Mouse (Mus musculus) heart, adult 2 months (tissue): ENCODE measurements at regions not wholly inside any gene's neighbourhood (a gene's known extent, or its start where the extent isn't known, plus 50 kb on each side); places are given as distances from the start of the nearest gene placed in this dataset.

Source experiments
- DNase-seq, 2 experiments: peaks; one replicate each; pipeline ENCODE4 v3.0.0; 2021
- H3K27ac ChIP-seq: fragments of 200-600 bp; 2 replicates; pipeline ENCODE4 v1.8.1; 2022
- H3K27me3 ChIP-seq: fragments of 200-500 bp; 2 replicates; pipeline ENCODE4 v1.6.1; 2012; ENCODE audit warnings: mild to moderate bottlenecking, low read length, inconsistent platforms, mixed read lengths; ENCODE audit not compliant: control insufficient read depth, insufficient read depth
- H3K36me3 ChIP-seq: fragments of 200-500 bp; 2 replicates; pipeline ENCODE4 v1.6.1; 2012; ENCODE audit warnings: low read length, inconsistent platforms; ENCODE audit not compliant: control insufficient read depth, insufficient read depth
- H3K4me1 ChIP-seq: fragments of 200-500 bp; 2 replicates; pipeline ENCODE4 v1.6.1; 2011; ENCODE audit warnings: low read length; ENCODE audit not compliant: control insufficient read depth, insufficient read depth
- H3K4me3 ChIP-seq: fragments of 200-600 bp; 2 replicates; pipeline ENCODE4 v1.8.1; 2022
- H3K79me2 ChIP-seq: fragments of 200-500 bp; replicated peaks from 2 replicates; pipeline ENCODE4 v1.6.1; 2012; ENCODE audit warnings: mild to moderate bottlenecking, inconsistent platforms, low read length, moderate library complexity, mixed read lengths; ENCODE audit not compliant: control insufficient read depth, insufficient read depth
- H3K9ac ChIP-seq: fragments of 200-500 bp; 2 replicates; pipeline ENCODE4 v1.6.1; 2012; ENCODE audit warnings: low read depth, mild to moderate bottlenecking, control low read depth, inconsistent platforms, low read length, mixed read lengths
- CTCF ChIP-seq: fragments of 200-600 bp; IDR thresholded peaks from 2 replicates; pipeline ENCODE4 v1.8.1; 2022; ENCODE audit warnings: antibody characterized with exemption, mild to moderate bottlenecking, moderate library complexity
- EP300 ChIP-seq: fragments of 200-500 bp; IDR thresholded peaks from 2 replicates; pipeline ENCODE4 v1.6.1; 2011; ENCODE audit warnings: low read depth, low read length, control low read depth; ENCODE audit not compliant: insufficient read depth
- POLR2A ChIP-seq: fragments of 200-500 bp; IDR thresholded peaks from 2 replicates; pipeline ENCODE4 v1.6.1; 2011; ENCODE audit warnings: mild to moderate bottlenecking, low read depth, low read length, control low read depth; ENCODE audit not compliant: insufficient read depth
- WGBS: fragments of 180-500 bp; shearing (Covaris S2); methylation state at CpG from one replicate; pipeline ENCODE4 v1.1.7; 2018; 5-methylcytosine and 5-hydroxymethylcytosine counted together
- intact Hi-C: fragments of 180-260 bp; cut with DNase I; formaldehyde crosslinking; loops from one replicate; pipeline ENCODE4 v1.15.1; 2025

- no peak overlapping the region for H3K27ac ChIP-seq
- no peak overlapping the region for H3K9ac ChIP-seq
- H3K36me3 ChIP-seq: no peaks in the 10 kb centered on the region
- H3K4me1 ChIP-seq: no peaks in the 10 kb centered on the region
- H3K4me3 ChIP-seq: no peak overlapping the region
- 79% methylated on average over 15 of the region's 15 CpGs for WGBS
- TF ChIP-seq EP300 (no peak), POLR2A (no peak), CTCF (no peak)
- intact Hi-C loops: no loop called here
- H3K27me3 ChIP-seq: no peaks in the 10 kb centered on the region
- no peaks in the 10 kb centered on the region for H3K79me2 ChIP-seq
- no peak for DNase-seq
Observed at GRCm38 (mm10) chr2:161390954-161391690, 282.2 kb upstream of the Chd6 start.

- no peak for DNase-seq
- intact Hi-C loops: no loop called here
Observed at GRCm38 (mm10) chr2:161389318-161389835, 280.5 kb upstream of the Chd6 start.

DNA sequence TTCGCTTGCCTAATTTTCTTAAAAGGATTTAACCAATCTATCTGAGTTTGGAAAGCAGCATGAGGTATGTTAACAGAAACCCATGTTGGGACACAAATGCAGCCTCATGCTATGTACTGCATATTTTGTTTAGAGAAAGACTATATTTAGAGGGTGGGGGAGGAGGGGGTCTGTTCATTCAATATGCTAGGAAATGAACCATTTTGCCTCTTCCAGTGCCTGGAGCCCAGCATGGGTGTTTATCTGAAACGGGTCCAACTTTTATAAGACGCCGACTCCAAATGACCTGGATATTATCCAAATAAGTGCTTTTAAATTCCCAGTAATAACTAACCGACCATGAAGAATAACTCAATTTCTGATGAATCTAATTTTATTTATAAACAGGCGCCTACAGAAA is 278.2 kb upstream of the Chd6 start:
- TF ChIP-seq CTCF (no peak), POLR2A (no peak), EP300 (no peak)

More at GRCm38 (mm10) chr2:161389318-161389835, 280.5 kb upstream of the Chd6 start:
- TF ChIP-seq CTCF: no peak
- no peak for TF ChIP-seq POLR2A
- no peak for TF ChIP-seq EP300
- no peaks in the 10 kb centered on the region for H3K36me3 ChIP-seq
- no peaks in the 10 kb centered on the region for H3K4me1 ChIP-seq
- H3K4me3 ChIP-seq: no peak overlapping the region
- H3K79me2 ChIP-seq: no peaks in the 10 kb centered on the region
- H3K9ac ChIP-seq: no peak overlapping the region
- no peaks in the 10 kb centered on the region for H3K27me3 ChIP-seq
- H3K27ac ChIP-seq: no peak overlapping the region
- 64% methylated on average over 5 of the region's 5 CpGs for WGBS

GRCm38 (mm10) chr2:161382411-161382810 is 273.5 kb upstream of the Chd6 start:
- H3K79me2 ChIP-seq: no peaks in the 10 kb centered on the region
- WGBS: 66% methylated on average over 3 of the region's 3 CpGs
- H3K27ac ChIP-seq: no peak overlapping the region
- DNase-seq: no peak
- TF ChIP-seq POLR2A (no peak), EP300 (no peak), CTCF (no peak)
- H3K9ac ChIP-seq: no peak overlapping the region
- no peaks in the 10 kb centered on the region for H3K27me3 ChIP-seq
- intact Hi-C loops: no loop called here
- H3K36me3 ChIP-seq: no peaks in the 10 kb centered on the region
- H3K4me3 ChIP-seq: no peak overlapping the region
- no peaks in the 10 kb centered on the region for H3K4me1 ChIP-seq

More for the DNA sequence above, 278.2 kb upstream of the Chd6 start:
- Histone ChIP-seq H3K27me3 (no peaks in the 10 kb centered on the region), H3K4me1 (no peaks in the 10 kb centered on the region), H3K4me3 (no peak overlapping the region), H3K27ac (no peak overlapping the region), H3K9ac (no peak overlapping the region), H3K79me2 (no peaks in the 10 kb centered on the region), H3K36me3 (no peaks in the 10 kb centered on the region)
- intact Hi-C loops: no loop called here
- DNase-seq: no peak
- WGBS: 67% methylated on average over 6 of the region's 6 CpGs

GRCm38 (mm10) chr2:161378313-161378712 is 269.4 kb upstream of the Chd6 start:
- no peaks in the 10 kb centered on the region for H3K79me2 ChIP-seq
- no peak overlapping the region for H3K4me3 ChIP-seq
- no peak overlapping the region for H3K27ac ChIP-seq
- H3K9ac ChIP-seq: no peak overlapping the region
- H3K4me1 ChIP-seq: no peaks in the 10 kb centered on the region
- H3K27me3 ChIP-seq: no peaks in the 10 kb centered on the region
- intact Hi-C loops: no loop called here
- H3K36me3 ChIP-seq: no peaks in the 10 kb centered on the region
- TF ChIP-seq POLR2A: no peak
- no peak for TF ChIP-seq CTCF
- no peak for TF ChIP-seq EP300
- no peak for DNase-seq
- WGBS: 86% methylated on average over 4 of the region's 4 CpGs

GRCm38 (mm10) chr2:161362325-161362724 is 253.4 kb upstream of the Chd6 start:
- TF ChIP-seq CTCF: no peak
- no peak for TF ChIP-seq EP300
- TF ChIP-seq POLR2A: no peak
- Histone ChIP-seq H3K27ac (no peak overlapping the region), H3K27me3 (no peaks in the 10 kb centered on the region), H3K9ac (no peak overlapping the region), H3K4me1 (no peaks in the 10 kb centered on the region), H3K4me3 (no peak overlapping the region), H3K36me3 (no peaks in the 10 kb centered on the region), H3K79me2 (no peaks in the 10 kb centered on the region)
- intact Hi-C loops: no loop called here
- no peak for DNase-seq
- 56% methylated on average over 3 of the region's 3 CpGs for WGBS
